Mouse (Mus musculus): ENCODE data around the gene Ndufv1.

- no peak for TF ChIP-seq EP300 (optimal IDR thresholded peaks at IDR 0.05)
- no peak for TF ChIP-seq CTCF (IDR thresholded peaks at IDR 0.05; ENCODE audit: low read depth)
These were observed 10.6 kb upstream of the Ndufv1 start for GRCm38 (mm10) chr19:4023185-4023584.
